Mouse (Mus musculus): ENCODE measurements around the gene Mymx. TPM values are rescaled to one million over a fixed set of nuclear protein-coding genes. Genes with fewer than 3 reads are reported as not detected.

Mymx gene
- total and polyA plus RNA-seq, 3 experiments, result not detected

- WGBS, result 71% methylated on average over 4 of the region's 4 CpGs
- H3K4me3 ChIP-seq, result no peak overlapping the region
- peaks cover 4% of the 10 kb centered on the region for H3K4me1 ChIP-seq (ENCODE audit: control insufficient read depth, insufficient read depth, low read length)
- intact Hi-C loops (cut with DNase I), result no loop called here
- H3K27ac ChIP-seq, result no peak overlapping the region
- DNase-seq, result no peak
- no peaks in the 10 kb centered on the region for H3K27me3 ChIP-seq (ENCODE audit: control insufficient read depth, insufficient read depth, low read length)
- H3K36me3 ChIP-seq (ENCODE audit: control insufficient read depth, insufficient read depth, low read length), result no peaks in the 10 kb centered on the region
- no peak overlapping the region for H3K9ac ChIP-seq (ENCODE audit: low read depth, low read length)
- no peaks in the 10 kb centered on the region for H3K79me2 ChIP-seq (replicated peaks; ENCODE audit: control insufficient read depth, insufficient read depth, low read length)
- no peak for TF ChIP-seq POLR2A (IDR thresholded peaks at IDR 0.05; ENCODE audit: insufficient read depth, low read depth, low read length)
- no peak for TF ChIP-seq CTCF (IDR thresholded peaks at IDR 0.05)
These were observed 14.2 kb upstream of the Mymx start for GRCm38 (mm10) chr17:45616046-45616650.

GRCm38 (mm10) chr17:45612921-45613320, 11.0 kb upstream of the Mymx start:
- H3K4me3 ChIP-seq, result no peak overlapping the region
- DNase-seq, result no peak

DNA sequence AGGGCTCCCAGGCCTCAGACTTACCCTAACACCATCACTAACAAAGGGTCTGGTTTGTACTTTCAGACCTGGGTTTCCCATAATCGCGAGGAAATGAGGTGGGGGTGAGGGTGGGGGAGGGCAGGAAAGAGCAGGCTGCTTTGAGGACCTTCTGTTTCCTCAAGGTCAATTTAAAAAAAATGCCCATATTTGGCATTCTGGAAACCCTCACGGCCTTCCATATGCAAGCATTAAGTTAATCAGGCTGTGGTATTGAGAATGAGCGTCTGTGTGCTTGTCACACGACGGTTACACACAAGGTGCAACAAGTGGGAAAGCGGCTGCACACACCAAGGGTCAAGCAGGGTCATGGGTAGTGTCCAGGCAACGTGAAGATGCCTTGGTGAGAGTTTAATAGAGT, 10.1 kb upstream of the Mymx start:
- peaks cover 9% of the 10 kb centered on the region for H3K4me1 ChIP-seq (ENCODE audit: control insufficient read depth, insufficient read depth, low read length)
- no peak overlapping the region for H3K27ac ChIP-seq
- no peak for DNase-seq
- H3K4me3 ChIP-seq, result no peak overlapping the region
- WGBS, result 58% methylated on average over 8 of the region's 8 CpGs
- intact Hi-C loops (cut with DNase I), result no loop called here
- peaks cover 2% of the 10 kb centered on the region; the same call in 1 of the 2 replicates for H3K36me3 ChIP-seq (ENCODE audit: control insufficient read depth, insufficient read depth, low read length)
- no peak for TF ChIP-seq EP300 (IDR thresholded peaks at IDR 0.05; ENCODE audit: insufficient read depth, low read depth, low read length)
- no peak for TF ChIP-seq POLR2A (IDR thresholded peaks at IDR 0.05; ENCODE audit: insufficient read depth, low read depth, low read length)
- TF ChIP-seq CTCF (IDR thresholded peaks at IDR 0.05), result no peak
- no peaks in the 10 kb centered on the region for H3K79me2 ChIP-seq (replicated peaks; ENCODE audit: control insufficient read depth, insufficient read depth, low read length)
- no peaks in the 10 kb centered on the region for H3K27me3 ChIP-seq (ENCODE audit: control insufficient read depth, insufficient read depth, low read length)
- H3K9ac ChIP-seq (ENCODE audit: low read depth, low read length), result no peak overlapping the region

More at GRCm38 (mm10) chr17:45612921-45613320, 11.0 kb upstream of the Mymx start:
- H3K27me3 ChIP-seq (ENCODE audit: control insufficient read depth, insufficient read depth, low read length), result no peaks in the 10 kb centered on the region
- WGBS, result 65% methylated on average over 7 of the region's 7 CpGs
- no peak overlapping the region for H3K9ac ChIP-seq (ENCODE audit: low read depth, low read length)
- H3K36me3 ChIP-seq (ENCODE audit: control insufficient read depth, insufficient read depth, low read length), result peaks cover 2% of the 10 kb centered on the region; the same call in 1 of the 2 replicates
- no peak for TF ChIP-seq EP300 (IDR thresholded peaks at IDR 0.05; ENCODE audit: insufficient read depth, low read depth, low read length)
- TF ChIP-seq CTCF (IDR thresholded peaks at IDR 0.05), result no peak
- TF ChIP-seq POLR2A (IDR thresholded peaks at IDR 0.05; ENCODE audit: insufficient read depth, low read depth, low read length), result no peak
- no peaks in the 10 kb centered on the region for H3K79me2 ChIP-seq (replicated peaks; ENCODE audit: control insufficient read depth, insufficient read depth, low read length)
- no peak overlapping the region for H3K27ac ChIP-seq
- intact Hi-C loops (cut with DNase I), result no loop called here
- H3K4me1 ChIP-seq (ENCODE audit: control insufficient read depth, insufficient read depth, low read length), result peaks cover 9% of the 10 kb centered on the region

DNA sequence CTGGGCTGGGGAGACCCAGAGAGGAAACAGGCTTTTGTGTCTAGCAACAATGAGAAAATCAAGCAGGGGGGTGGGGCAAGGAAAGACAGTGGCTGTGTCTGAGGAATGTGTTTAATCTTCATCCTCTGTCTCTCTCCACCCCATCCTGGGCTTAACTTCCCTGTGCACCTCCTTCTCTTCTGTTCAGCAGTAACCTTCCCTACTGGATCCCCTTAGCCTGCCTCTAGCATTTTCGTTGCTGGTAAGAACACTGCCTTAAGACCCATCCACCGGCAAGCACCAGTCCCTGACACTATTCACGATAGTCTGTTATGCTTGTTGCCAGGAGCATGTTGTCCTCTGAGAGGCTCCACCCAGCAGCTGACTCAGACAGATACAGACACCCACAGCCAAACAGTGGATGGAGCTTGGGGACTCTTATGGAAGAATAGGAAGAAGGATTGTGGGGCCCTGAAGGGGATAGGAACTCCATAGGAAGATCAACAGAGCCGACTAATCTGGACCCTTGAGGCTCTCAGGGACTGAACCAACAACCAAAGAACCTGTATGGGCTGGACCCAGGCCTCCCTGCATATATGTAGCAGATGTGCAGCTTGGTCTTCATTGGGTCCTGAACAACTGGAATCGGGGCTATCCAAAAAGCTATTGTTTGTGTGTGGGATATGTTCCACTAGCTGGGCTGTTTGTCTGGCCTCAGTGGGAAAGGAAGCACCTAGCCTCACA, 8.4 kb upstream of the Mymx start:
- no peaks in the 10 kb centered on the region for H3K79me2 ChIP-seq (replicated peaks; ENCODE audit: control insufficient read depth, insufficient read depth, low read length)
- H3K9ac ChIP-seq (ENCODE audit: low read depth, low read length), result peak overlapping the region; percentile 50
- peak; percentile 57 to 70 for DNase-seq
- intact Hi-C loops (cut with DNase I), result no loop called here
- H3K36me3 ChIP-seq (ENCODE audit: control insufficient read depth, insufficient read depth, low read length), result peaks cover 2% of the 10 kb centered on the region; the same call in 1 of the 2 replicates
- no peak overlapping the region for H3K4me3 ChIP-seq
- no peaks in the 10 kb centered on the region for H3K27me3 ChIP-seq (ENCODE audit: control insufficient read depth, insufficient read depth, low read length)
- 9% methylated on average over 5 of the region's 5 CpGs for WGBS
- peak overlapping the region; percentile 52 for H3K27ac ChIP-seq
- H3K4me1 ChIP-seq (ENCODE audit: control insufficient read depth, insufficient read depth, low read length), result peaks cover 9% of the 10 kb centered on the region
- TF ChIP-seq POLR2A (IDR thresholded peaks at IDR 0.05; ENCODE audit: insufficient read depth, low read depth, low read length) (no peak), CTCF (IDR thresholded peaks at IDR 0.05) (no peak), EP300 (IDR thresholded peaks at IDR 0.05; ENCODE audit: insufficient read depth, low read depth, low read length) (no peak)

DNA sequence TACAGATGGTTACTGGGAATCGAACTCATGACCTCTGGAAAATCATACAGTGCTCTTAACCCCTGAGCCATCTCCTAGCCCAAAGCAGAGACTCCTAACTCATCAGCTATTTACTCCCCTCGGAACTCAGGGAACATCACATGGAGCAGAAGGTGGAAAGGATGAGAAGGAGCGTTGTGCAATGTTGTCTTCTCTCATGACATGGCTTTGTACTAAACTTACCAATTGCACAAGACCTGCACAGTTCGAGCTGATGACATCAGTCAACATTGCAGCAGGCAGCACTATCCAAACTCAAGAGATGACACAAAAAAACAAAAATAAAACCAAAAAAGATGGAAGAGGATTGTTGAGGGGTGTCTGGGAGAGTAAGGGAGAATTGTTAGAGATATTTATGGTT, 6.5 kb upstream of the Mymx start:
- intact Hi-C loops (cut with DNase I), result no loop called here
- Histone ChIP-seq H3K79me2 (replicated peaks; ENCODE audit: control insufficient read depth, insufficient read depth, low read length) (no peaks in the 10 kb centered on the region), H3K36me3 (ENCODE audit: control insufficient read depth, insufficient read depth, low read length) (peaks cover 2% of the 10 kb centered on the region; the same call in 1 of the 2 replicates), H3K27ac (no peak overlapping the region), H3K4me1 (ENCODE audit: control insufficient read depth, insufficient read depth, low read length) (peaks cover 9% of the 10 kb centered on the region), H3K4me3 (no peak overlapping the region), H3K27me3 (ENCODE audit: control insufficient read depth, insufficient read depth, low read length) (no peaks in the 10 kb centered on the region), H3K9ac (ENCODE audit: low read depth, low read length) (no peak overlapping the region)
- no peak for DNase-seq
- TF ChIP-seq CTCF (IDR thresholded peaks at IDR 0.05) (no peak), EP300 (IDR thresholded peaks at IDR 0.05; ENCODE audit: insufficient read depth, low read depth, low read length) (no peak), POLR2A (IDR thresholded peaks at IDR 0.05; ENCODE audit: insufficient read depth, low read depth, low read length) (no peak)
- WGBS, result 85% methylated on average over 4 of the region's 4 CpGs
